Mouse (Mus musculus): ENCODE data around the gene Calm4. TPM values are rescaled to one million over a fixed set of nuclear protein-coding genes. Genes with fewer than 3 reads are reported as not detected.

The Calm4 gene
- polyA plus RNA-seq, 1 experiment: not detected

DNA sequence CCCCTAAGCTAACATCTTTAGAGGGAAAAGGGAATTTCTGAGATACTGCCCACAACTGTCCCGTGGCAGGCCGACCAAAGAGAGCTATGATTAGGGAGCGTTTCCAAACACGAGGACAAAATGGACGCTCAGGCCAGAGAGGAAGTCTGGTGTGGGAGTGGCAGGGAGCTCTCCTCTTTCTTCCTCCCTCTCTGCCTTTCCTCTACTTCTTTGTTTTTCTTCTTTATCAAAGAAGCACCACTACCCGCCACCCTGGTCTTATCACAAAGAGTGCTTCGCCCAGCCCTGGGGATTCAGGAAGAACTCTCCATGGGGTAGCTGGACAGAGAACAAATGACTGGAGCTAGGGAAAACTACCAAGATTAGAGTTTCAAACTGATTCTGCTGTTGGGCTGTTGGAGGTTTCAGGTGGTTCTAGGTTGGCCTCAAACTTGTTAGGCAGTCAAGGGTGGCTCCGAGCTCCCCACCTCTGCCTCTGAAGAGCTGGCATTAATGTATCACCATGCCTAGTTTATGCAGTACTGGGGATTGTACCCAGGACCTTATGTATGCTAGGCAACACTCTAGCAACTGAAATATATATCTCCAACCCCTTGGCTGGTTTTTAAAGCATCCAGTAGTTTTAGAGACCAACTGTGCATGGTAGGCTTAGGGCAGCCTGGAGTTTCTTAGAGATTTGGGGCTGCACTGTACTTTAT lies 28.9 kb downstream of the Calm4 start:
- no peak overlapping the region for H3K4me3 ChIP-seq (replicated peaks; ENCODE audit: control insufficient read depth, low read depth, low read length)
- 53% methylated on average over 8 of the region's 8 CpGs for WGBS
- H3K27ac ChIP-seq (ENCODE audit: control insufficient read depth, insufficient read depth, low read depth, low read length, poor library complexity): peak overlapping the region; percentile 80
- TF ChIP-seq POLR2A (IDR thresholded peaks at IDR 0.05; ENCODE audit: borderline replicate concordance, control insufficient read depth, low read depth, low read length) (no peak), CTCF (IDR thresholded peaks at IDR 0.05; ENCODE audit: control insufficient read depth, insufficient read depth, low read length) (no peak)
- H3K4me1 ChIP-seq (ENCODE audit: control insufficient read depth, insufficient read depth, low read length): peaks cover 11% of the 10 kb centered on the region

DNA sequence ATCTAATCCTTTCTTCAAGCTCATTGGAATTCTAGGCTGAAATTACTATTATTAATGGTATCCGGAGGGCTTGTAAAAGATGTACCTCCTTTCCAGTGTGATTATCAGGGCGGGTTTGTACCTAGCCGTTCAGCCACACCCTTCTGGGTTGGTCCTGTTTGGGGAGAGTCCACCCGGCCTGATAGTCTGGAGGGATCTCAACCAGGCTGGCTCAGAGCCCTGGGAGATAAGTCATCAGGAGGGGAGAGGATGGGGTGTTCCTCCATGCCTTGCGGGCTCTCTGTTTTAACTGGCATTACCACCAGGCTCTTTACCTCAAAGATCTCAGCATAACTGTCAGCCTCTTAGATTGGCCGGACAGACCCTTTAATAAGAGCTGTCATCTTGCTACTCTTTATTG lies 29.6 kb downstream of the Calm4 start:
- H3K4me3 ChIP-seq (replicated peaks; ENCODE audit: control insufficient read depth, low read depth, low read length): no peak overlapping the region

DNA sequence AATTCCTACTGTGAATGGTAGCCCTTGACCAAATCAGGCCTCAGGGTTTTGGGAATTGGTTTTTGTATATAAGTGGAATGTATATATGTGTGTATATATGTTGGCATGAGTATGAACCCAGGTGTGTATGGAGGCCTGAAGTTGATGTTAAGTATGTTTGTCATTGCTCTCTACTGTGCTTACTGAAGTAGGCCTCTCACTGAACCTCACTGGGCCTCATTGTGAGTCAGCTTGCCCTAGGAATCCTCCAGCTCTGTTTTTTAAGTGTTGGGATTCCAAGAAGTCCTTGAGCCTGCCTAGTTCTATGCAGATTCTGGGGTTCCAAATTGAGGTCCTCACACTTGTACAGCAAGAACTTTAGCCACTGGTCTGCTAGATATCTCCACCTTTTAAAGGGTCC lies 32.3 kb downstream of the Calm4 start:
- no peak overlapping the region for H3K27ac ChIP-seq (ENCODE audit: control insufficient read depth, insufficient read depth, low read depth, low read length, poor library complexity)
- H3K4me3 ChIP-seq (replicated peaks; ENCODE audit: control insufficient read depth, low read depth, low read length): no peak overlapping the region
- TF ChIP-seq POLR2A (IDR thresholded peaks at IDR 0.05; ENCODE audit: borderline replicate concordance, control insufficient read depth, low read depth, low read length) (no peak), CTCF (IDR thresholded peaks at IDR 0.05; ENCODE audit: control insufficient read depth, insufficient read depth, low read length) (no peak)
- peaks cover 5% of the 10 kb centered on the region for H3K4me1 ChIP-seq (ENCODE audit: control insufficient read depth, insufficient read depth, low read length)

More for the DNA sequence above, 29.6 kb downstream of the Calm4 start:
- TF ChIP-seq POLR2A (IDR thresholded peaks at IDR 0.05; ENCODE audit: borderline replicate concordance, control insufficient read depth, low read depth, low read length): no peak
- no peak for TF ChIP-seq CTCF (IDR thresholded peaks at IDR 0.05; ENCODE audit: control insufficient read depth, insufficient read depth, low read length)
- H3K4me1 ChIP-seq (ENCODE audit: control insufficient read depth, insufficient read depth, low read length): peaks cover 10% of the 10 kb centered on the region
- WGBS: 59% methylated on average over 6 of the region's 6 CpGs
- no peak overlapping the region for H3K27ac ChIP-seq (ENCODE audit: control insufficient read depth, insufficient read depth, low read depth, low read length, poor library complexity)

DNA sequence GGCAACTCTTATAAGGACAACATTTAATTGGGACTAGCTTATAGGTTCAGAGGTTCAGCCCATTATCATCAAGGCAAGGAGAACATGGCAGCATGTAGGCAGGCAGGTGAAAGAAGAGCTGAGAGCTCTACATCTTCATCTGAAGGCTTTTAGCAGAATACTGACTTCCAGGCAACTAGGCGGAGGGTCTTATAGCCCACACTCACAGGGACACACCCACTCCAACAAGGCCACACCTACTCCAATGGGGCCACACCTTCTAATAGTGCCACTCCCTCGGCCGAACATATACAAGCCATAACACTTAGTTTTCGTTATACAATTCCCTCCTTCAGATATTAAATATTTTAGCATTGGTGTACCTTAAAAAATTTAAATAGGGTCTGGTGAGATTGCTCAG lies 35.3 kb downstream of the Calm4 start:
- TF ChIP-seq POLR2A (IDR thresholded peaks at IDR 0.05; ENCODE audit: borderline replicate concordance, control insufficient read depth, low read depth, low read length): no peak
- Histone ChIP-seq H3K27ac (ENCODE audit: control insufficient read depth, insufficient read depth, low read depth, low read length, poor library complexity) (no peak overlapping the region), H3K4me1 (ENCODE audit: control insufficient read depth, insufficient read depth, low read length) (peaks cover 1% of the 10 kb centered on the region), H3K4me3 (replicated peaks; ENCODE audit: control insufficient read depth, low read depth, low read length) (no peak overlapping the region)
- 88% methylated on average over 4 of the region's 4 CpGs for WGBS

DNA sequence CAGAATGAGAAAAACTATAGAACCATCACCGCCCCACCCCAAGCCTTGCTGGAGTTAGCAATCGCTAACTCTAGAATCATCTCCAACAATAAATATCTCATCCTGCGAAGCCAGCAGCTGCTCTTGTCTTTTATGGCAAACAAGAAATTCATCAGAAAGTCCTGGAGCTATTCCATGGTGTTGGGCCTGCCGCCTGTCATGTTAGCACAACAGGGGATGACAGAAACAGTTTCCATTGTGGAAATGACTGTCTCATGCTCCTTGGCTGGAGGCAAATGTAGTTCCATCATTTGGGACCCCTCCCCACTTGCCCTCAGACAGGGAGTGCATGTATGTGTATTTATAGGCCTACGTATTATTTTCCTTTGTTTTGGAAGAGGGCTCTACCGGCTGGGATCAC lies 38.9 kb downstream of the Calm4 start:
- Histone ChIP-seq H3K27ac (ENCODE audit: control insufficient read depth, insufficient read depth, low read depth, low read length, poor library complexity) (no peak overlapping the region), H3K4me1 (ENCODE audit: control insufficient read depth, insufficient read depth, low read length) (no peaks in the 10 kb centered on the region), H3K4me3 (replicated peaks; ENCODE audit: control insufficient read depth, low read depth, low read length) (no peak overlapping the region)
- WGBS: 89% methylated on average over 6 of the region's 6 CpGs
- TF ChIP-seq CTCF (IDR thresholded peaks at IDR 0.05; ENCODE audit: control insufficient read depth, insufficient read depth, low read length) (no peak), POLR2A (IDR thresholded peaks at IDR 0.05; ENCODE audit: borderline replicate concordance, control insufficient read depth, low read depth, low read length) (no peak)

DNA sequence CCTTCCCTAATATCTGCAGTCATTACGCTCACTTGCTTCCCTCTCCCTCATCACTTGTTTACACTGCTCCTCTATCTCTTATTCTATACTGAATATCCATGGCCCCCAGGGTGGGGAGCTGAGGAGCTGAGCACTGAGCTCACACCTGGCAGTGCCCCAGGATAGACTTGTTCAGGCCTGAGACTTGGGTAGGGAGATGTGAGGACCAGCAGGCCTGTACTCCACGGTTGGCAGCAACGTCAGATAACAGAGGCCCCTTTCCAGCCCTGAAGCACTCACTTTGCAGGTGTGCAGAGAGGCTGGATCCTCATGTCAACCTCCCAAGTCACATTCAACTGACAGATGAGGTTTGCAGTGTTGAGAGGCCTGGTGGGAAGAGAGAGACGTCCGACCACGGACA lies 39.6 kb downstream of the Calm4 start:
- no peaks in the 10 kb centered on the region for H3K4me1 ChIP-seq (ENCODE audit: control insufficient read depth, insufficient read depth, low read length)
- TF ChIP-seq POLR2A (IDR thresholded peaks at IDR 0.05; ENCODE audit: borderline replicate concordance, control insufficient read depth, low read depth, low read length): no peak
- no peak for TF ChIP-seq CTCF (IDR thresholded peaks at IDR 0.05; ENCODE audit: control insufficient read depth, insufficient read depth, low read length)
- no peak overlapping the region for H3K27ac ChIP-seq (ENCODE audit: control insufficient read depth, insufficient read depth, low read depth, low read length, poor library complexity)
- WGBS: 88% methylated on average over 6 of the region's 6 CpGs
- H3K4me3 ChIP-seq (replicated peaks; ENCODE audit: control insufficient read depth, low read depth, low read length): no peak overlapping the region

DNA sequence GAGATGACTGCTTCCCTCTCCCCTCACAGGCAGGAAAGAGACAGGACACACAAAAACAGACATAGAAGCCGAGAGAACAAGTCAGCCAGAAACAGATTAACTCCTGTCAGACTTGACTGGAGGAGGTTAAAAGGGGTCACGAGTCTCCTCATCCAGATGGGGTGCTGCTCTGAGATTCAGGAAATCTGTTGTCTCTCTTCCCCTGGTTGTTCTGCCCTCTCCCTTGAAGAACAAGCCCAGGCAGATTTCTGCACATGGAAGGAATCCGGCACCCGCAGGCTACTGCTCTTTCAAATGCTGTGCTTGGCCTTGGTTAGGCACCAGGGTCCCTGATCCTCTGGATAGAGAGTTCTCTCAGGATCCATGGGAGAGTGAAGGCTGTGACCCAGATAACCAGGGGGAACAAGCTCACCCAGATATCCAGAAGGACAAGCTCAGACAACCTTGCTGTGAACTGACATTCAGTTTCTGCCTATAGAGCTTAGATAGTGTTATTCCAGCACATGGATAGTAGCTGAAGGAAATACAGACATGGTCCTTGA lies 40.2 kb downstream of the Calm4 start:
- Histone ChIP-seq H3K27ac (ENCODE audit: control insufficient read depth, insufficient read depth, low read depth, low read length, poor library complexity) (no peak overlapping the region), H3K4me3 (replicated peaks; ENCODE audit: control insufficient read depth, low read depth, low read length) (no peak overlapping the region), H3K4me1 (ENCODE audit: control insufficient read depth, insufficient read depth, low read length) (no peaks in the 10 kb centered on the region)
- WGBS: 81% methylated on average over 4 of the region's 4 CpGs
- TF ChIP-seq CTCF (IDR thresholded peaks at IDR 0.05; ENCODE audit: control insufficient read depth, insufficient read depth, low read length) (no peak), POLR2A (IDR thresholded peaks at IDR 0.05; ENCODE audit: borderline replicate concordance, control insufficient read depth, low read depth, low read length) (no peak)

DNA sequence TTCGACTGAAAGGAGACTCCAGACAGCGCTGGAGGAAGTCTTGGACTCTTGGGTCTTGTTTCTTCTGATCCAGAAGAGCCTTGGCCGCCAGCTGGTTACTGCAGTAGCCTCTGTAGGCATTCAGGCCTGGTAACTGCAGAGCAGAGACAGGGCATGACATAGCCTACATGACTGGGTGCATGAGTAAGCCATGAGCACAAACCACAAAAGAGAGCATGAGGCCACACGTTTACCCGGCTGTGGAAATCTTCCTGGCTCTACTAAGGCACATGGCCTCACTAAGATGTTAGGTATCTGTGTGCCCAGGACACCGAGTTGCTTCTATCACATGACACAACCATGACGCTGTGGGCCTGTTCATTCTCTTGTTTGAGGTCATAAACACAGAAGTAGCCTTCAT lies 49.1 kb downstream of the Calm4 start:
- TF ChIP-seq CTCF (IDR thresholded peaks at IDR 0.05; ENCODE audit: control insufficient read depth, insufficient read depth, low read length): no peak
- TF ChIP-seq POLR2A (IDR thresholded peaks at IDR 0.05; ENCODE audit: borderline replicate concordance, control insufficient read depth, low read depth, low read length): no peak
- Histone ChIP-seq H3K4me1 (ENCODE audit: control insufficient read depth, insufficient read depth, low read length) (no peaks in the 10 kb centered on the region; the same call in 1 of the 2 replicates), H3K4me3 (replicated peaks; ENCODE audit: control insufficient read depth, low read depth, low read length) (no peak overlapping the region), H3K27ac (ENCODE audit: control insufficient read depth, insufficient read depth, low read depth, low read length, poor library complexity) (no peak overlapping the region)
- WGBS: 90% methylated on average over 7 of the region's 7 CpGs

Other genes starting within 250 kb of the Calm4 start
- gene Fam208b, start 226.6 kb upstream of the Calm4 start, polyA plus RNA-seq (2011; ENCODE audit: insufficient read depth, insufficient read length, low replicate concordance, missing spikeins): 4.0 and 7.3 TPM in 2 replicates
- 6.3 and 7.3 TPM in 2 replicates for gene Asb13, start 203.7 kb upstream of the Calm4 start, polyA plus RNA-seq (2011; ENCODE audit: insufficient read depth, insufficient read length, low replicate concordance, missing spikeins)
- 1.6 TPM in 1 of 2 replicates, not detected in the other for gene Calml3, start 33.4 kb upstream of the Calm4 start, polyA plus RNA-seq (2011; ENCODE audit: insufficient read depth, insufficient read length, low replicate concordance, missing spikeins)
- gene Calm5, start 16.4 kb downstream of the Calm4 start, polyA plus RNA-seq (2011; ENCODE audit: insufficient read depth, insufficient read length, low replicate concordance, missing spikeins): not detected in 2 replicates
- gene Net1, start 80.5 kb downstream of the Calm4 start, polyA plus RNA-seq (2011; ENCODE audit: insufficient read depth, insufficient read length, low replicate concordance, missing spikeins): 65.0 and 81.1 TPM in 2 replicates
- not detected in 2 replicates for gene Tubal3, start 80.5 kb downstream of the Calm4 start, polyA plus RNA-seq (2011; ENCODE audit: insufficient read depth, insufficient read length, low replicate concordance, missing spikeins)
- not detected in 2 replicates for gene Ucn3, start 107.6 kb downstream of the Calm4 start, polyA plus RNA-seq (2011; ENCODE audit: insufficient read depth, insufficient read length, low replicate concordance, missing spikeins)
- 0.81 and 0.82 TPM in 2 replicates for gene Akr1c14, start 211.3 kb downstream of the Calm4 start, polyA plus RNA-seq (2011; ENCODE audit: insufficient read depth, insufficient read length, low replicate concordance, missing spikeins)